Mouse (Mus musculus) liver, embryonic 14.5 days (tissue): ENCODE measurements at regions not wholly inside any gene's neighbourhood (a gene's known extent, or its start where the extent isn't known, plus 50 kb on each side); places are given as distances from the start of the nearest gene placed in this dataset.
A peak's percentile ranks its signal among the peaks of the same experiment; 100 is the strongest.

ENCODE experiments used
- ATAC-seq: fragments of 200-750 bp; cut with Nextera tagmentation; 2 replicates; pipeline ENCODE4 v1.8.0; 2017; ENCODE audit warnings: moderate number of reproducible peaks, mild to moderate bottlenecking, moderate library complexity; ENCODE audit not compliant: insufficient read depth
- DNase-seq, 3 experiments: peaks; one replicate each; pipeline ENCODE4 v3.0.0-alpha.2; 2012 to 2013; ENCODE audit warnings: low read depth in 3 of 3, low spot score in 3 of 3
- H3K27ac ChIP-seq: fragments of 300-500 bp; sonication (generic); 2 replicates; pipeline ENCODE4 v1.5.1; 2014; ENCODE audit warnings: moderate library complexity, mild to moderate bottlenecking, control low read depth, inconsistent platforms
- H3K27me3 ChIP-seq: fragments of 300-500 bp; sonication (generic); 2 replicates; pipeline ENCODE4 v1.6.1; 2014; ENCODE audit warnings: mild to moderate bottlenecking, low read length, moderate library complexity; ENCODE audit not compliant: control insufficient read depth, insufficient read depth
- H3K36me3 ChIP-seq: fragments of 300-500 bp; sonication (generic); replicated peaks from 2 replicates; pipeline ENCODE4 v1.6.1; 2014; ENCODE audit warnings: low read depth; ENCODE audit not compliant: control insufficient read depth, insufficient read depth
- H3K4me1 ChIP-seq, 2 experiments: fragments of 200-500 bp in 1 of 2; fragments of 300-500 bp in 1 of 2; sonication (generic) in 1 of 2; replicated peaks; 2 replicates each; pipeline ENCODE4 v1.6.1; 2012 to 2014; ENCODE audit warnings: antibody characterized with exemption in 1 of 2, inconsistent platforms in 1 of 2, low read length in 1 of 2; ENCODE audit not compliant: control insufficient read depth in 2 of 2, insufficient read depth in 2 of 2
- H3K4me2 ChIP-seq: fragments of 300-500 bp; sonication (generic); 2 replicates; pipeline ENCODE4 v1.6.1; 2014; ENCODE audit warnings: low read depth, mild to moderate bottlenecking, control low read depth, moderate library complexity
- H3K4me3 ChIP-seq, 2 experiments: fragments of 200-500 bp in 1 of 2; fragments of 300-500 bp in 1 of 2; sonication (generic) in 1 of 2; 2 replicates each; pipeline ENCODE4 v1.5.1; 2012 to 2014; ENCODE audit warnings: low read depth in 2 of 2, low read length in 2 of 2, mild to moderate bottlenecking in 2 of 2, control low read depth in 1 of 2, inconsistent platforms in 1 of 2, moderate library complexity in 1 of 2; ENCODE audit not compliant: insufficient read depth in 1 of 2
- H3K9ac ChIP-seq: fragments of 300-500 bp; sonication (generic); replicated peaks from 2 replicates; pipeline ENCODE4 v1.6.1; 2014; ENCODE audit warnings: mild to moderate bottlenecking, control low read depth, moderate library complexity
- H3K9me3 ChIP-seq: fragments of 300-500 bp; sonication (generic); 2 replicates; pipeline ENCODE4 v1.6.1; 2016; ENCODE audit warnings: low read length, mixed read lengths; ENCODE audit not compliant: control insufficient read depth
- CTCF ChIP-seq: IDR thresholded peaks from 2 replicates; pipeline ENCODE4 v1.5.1; 2016; ENCODE audit warnings: antibody characterized with exemption, low read depth, control low read depth
- EP300 ChIP-seq: IDR thresholded peaks from 2 replicates; pipeline ENCODE4 v1.6.1; 2016; ENCODE audit warnings: antibody characterized with exemption, low read depth
- WGBS: fragments of 180-500 bp; shearing (Covaris S2); extraction: QIAGEN DNeasy Blood & Tissue Kit; methylation state at CpG from one replicate; pipeline ENCODE4 v1.1.7; 2014; ENCODE audit not compliant: insufficient replicate concordance; 5-methylcytosine and 5-hydroxymethylcytosine counted together

GRCm38 (mm10) chr10:98861521-98861920, 52.7 kb upstream of the Atp2b1 start:
- no peak overlapping the region for H3K27ac ChIP-seq
- H3K36me3 ChIP-seq = no peaks in the 10 kb centered on the region
- H3K27me3 ChIP-seq = no peaks in the 10 kb centered on the region
- TF ChIP-seq CTCF = no peak
- no peak for TF ChIP-seq EP300
- no peak overlapping the region for H3K4me2 ChIP-seq
- H3K9me3 ChIP-seq = no peaks in the 10 kb centered on the region
- DNase-seq (no peak), ATAC-seq (no peak)
- 81% methylated on average over 10 of the region's 10 CpGs for WGBS
- peaks cover 14 to 16% of the 10 kb centered on the region in 2 experiments for H3K4me1 ChIP-seq
- H3K4me3 ChIP-seq = no peak overlapping the region
- H3K9ac ChIP-seq = no peak overlapping the region

GRCm38 (mm10) chr10:98862712-98863111, 51.5 kb upstream of the Atp2b1 start:
- no peak overlapping the region for H3K9ac ChIP-seq
- ATAC-seq = peak; percentile 72
- TF ChIP-seq CTCF (no peak), EP300 (peak; percentile 53)
- H3K4me1 ChIP-seq = peaks cover 14 to 16% of the 10 kb centered on the region in 2 experiments
- H3K9me3 ChIP-seq = no peaks in the 10 kb centered on the region
- no peaks in the 10 kb centered on the region for H3K36me3 ChIP-seq
- peak overlapping the region; percentile 20 for H3K4me2 ChIP-seq
- WGBS = 8% methylated on average over 4 of the region's 4 CpGs
- peak in 1 of 3 experiments; percentile 24 for DNase-seq
- H3K27ac ChIP-seq = no peak overlapping the region
- H3K4me3 ChIP-seq = no peak overlapping the region
- H3K27me3 ChIP-seq = no peaks in the 10 kb centered on the region

GRCm38 (mm10) chr10:98864384-98864783, 49.8 kb upstream of the Atp2b1 start:
- whole genome bisulfite sequencing = 69% methylated on average over 5 of the region's 5 CpGs
- H3K4me3 ChIP-seq = no peak overlapping the region
- no peak overlapping the region for H3K4me2 ChIP-seq
- ATAC-seq (no peak), DNase-seq (no peak)
- H3K36me3 ChIP-seq = no peaks in the 10 kb centered on the region
- TF ChIP-seq CTCF (no peak), EP300 (no peak)
- H3K4me1 ChIP-seq = peaks cover 14 to 16% of the 10 kb centered on the region in 2 experiments
- no peaks in the 10 kb centered on the region for H3K9me3 ChIP-seq
- no peak overlapping the region for H3K27ac ChIP-seq
- H3K27me3 ChIP-seq = no peaks in the 10 kb centered on the region
- H3K9ac ChIP-seq = no peak overlapping the region
